Mouse (Mus musculus) kidney, postnatal 10 days (tissue): ENCODE measurements at regions not wholly inside any gene's neighbourhood (a gene's known extent, or its start where the extent isn't known, plus 50 kb on each side); places are given as distances from the start of the nearest gene placed in this dataset.

ENCODE experiments used
- DNase-seq: peaks from one replicate; pipeline ENCODE4 v3.0.0; 2021; ENCODE audit warnings: mixed read lengths

DNA sequence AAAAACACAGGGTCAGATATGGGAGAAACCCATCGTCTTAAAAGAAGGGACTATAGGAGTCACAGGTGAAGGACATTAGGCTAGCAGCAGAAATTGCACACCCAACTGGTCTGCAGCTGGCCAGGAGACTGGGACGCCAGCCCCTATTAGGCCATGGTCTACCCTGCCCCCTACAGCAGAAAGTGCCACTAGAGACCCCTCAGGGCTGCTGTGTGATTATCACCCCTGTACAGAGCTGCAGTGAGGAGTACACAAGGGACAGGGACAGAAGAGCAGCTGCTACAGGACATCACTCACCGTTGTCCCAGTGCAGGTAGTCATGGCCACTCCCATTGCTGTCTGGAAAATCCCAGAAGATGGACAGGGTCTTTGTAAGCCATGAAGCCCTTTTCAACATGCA lies 157.9 kb upstream of the Agap1 start:
- DNase-seq, result no peak

DNA sequence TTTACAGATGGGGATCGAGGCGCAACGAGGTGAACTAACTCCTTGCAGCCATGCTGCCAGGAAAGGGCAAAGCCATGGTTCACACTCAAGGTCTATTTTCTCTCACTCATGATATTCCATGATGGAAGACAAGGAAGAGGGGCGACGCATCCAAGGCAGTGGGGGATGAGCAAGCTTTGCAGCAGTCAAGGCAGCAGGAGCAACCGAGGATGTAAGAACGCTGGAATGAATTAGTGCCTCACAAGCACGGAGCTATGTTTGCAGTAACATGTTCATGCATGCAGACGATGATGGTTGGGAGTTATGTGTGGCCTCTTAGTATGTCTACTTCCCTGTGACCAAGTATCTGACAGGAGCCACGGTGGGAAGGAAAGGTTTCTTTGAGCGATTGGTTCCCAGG lies 156.8 kb upstream of the Agap1 start:
- no peak for DNase-seq

- no peak for DNase-seq
These were observed 153.5 kb upstream of the Agap1 start for GRCm38 (mm10) chr1:89301151-89301550.

DNA sequence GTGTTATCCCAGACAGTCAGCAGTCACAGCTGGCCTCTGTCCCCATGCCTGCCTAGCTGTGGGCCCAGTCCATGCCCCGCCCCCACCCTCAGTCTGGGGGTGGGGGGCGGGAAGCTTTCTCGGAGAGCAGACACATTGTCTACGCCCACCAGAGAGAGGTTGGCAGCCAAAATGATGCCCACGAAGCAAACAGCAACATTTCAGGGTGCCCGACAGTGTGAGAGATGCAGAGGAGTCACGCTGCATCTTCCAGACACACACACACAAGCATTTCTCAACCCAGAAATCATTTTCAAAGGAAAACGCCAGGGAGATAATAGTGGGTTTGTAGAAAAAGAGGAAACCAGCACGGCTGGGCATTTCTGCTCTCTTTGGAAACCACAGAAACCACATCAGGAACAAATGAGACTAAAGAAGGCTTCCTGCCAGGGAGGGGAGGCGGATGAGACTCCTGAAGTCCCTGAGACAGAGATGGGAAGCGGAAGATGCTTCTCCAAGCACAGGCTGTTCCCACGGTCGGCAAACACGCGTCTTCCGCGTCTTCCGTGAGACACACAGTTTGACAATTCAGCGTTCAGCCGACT lies 152.1 kb upstream of the Agap1 start:
- no peak for DNase-seq

GRCm38 (mm10) chr1:89305171-89305570 lies 149.4 kb upstream of the Agap1 start:
- DNase-seq, result no peak

DNA sequence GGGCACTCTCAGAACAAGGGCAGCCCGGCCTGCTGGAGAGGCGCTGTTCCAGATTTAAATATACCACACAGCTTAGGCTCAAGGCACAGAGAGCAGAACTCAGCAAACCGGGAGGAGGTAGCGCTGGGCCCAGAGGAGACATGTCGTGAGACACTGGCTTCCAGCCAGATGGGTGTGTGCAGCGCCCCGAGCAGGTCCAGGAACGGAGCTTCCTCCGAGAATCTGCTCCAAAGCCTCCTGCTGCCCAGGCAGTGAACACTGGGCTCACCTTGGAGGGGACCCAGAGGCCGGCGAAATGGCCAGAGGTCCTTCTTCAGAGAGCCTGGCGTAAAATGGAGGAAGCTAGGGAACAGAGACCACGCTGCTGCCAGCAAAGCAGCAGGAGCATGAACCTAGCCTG lies 145.8 kb upstream of the Agap1 start:
- DNase-seq, result peak; percentile 62

GRCm38 (mm10) chr1:89313064-89313463 lies 141.5 kb upstream of the Agap1 start:
- DNase-seq, result peak; percentile 54

GRCm38 (mm10) chr1:89317897-89318296 lies 136.7 kb upstream of the Agap1 start:
- no peak for DNase-seq

GRCm38 (mm10) chr1:89318663-89319062 lies 135.9 kb upstream of the Agap1 start:
- DNase-seq, result no peak

DNA sequence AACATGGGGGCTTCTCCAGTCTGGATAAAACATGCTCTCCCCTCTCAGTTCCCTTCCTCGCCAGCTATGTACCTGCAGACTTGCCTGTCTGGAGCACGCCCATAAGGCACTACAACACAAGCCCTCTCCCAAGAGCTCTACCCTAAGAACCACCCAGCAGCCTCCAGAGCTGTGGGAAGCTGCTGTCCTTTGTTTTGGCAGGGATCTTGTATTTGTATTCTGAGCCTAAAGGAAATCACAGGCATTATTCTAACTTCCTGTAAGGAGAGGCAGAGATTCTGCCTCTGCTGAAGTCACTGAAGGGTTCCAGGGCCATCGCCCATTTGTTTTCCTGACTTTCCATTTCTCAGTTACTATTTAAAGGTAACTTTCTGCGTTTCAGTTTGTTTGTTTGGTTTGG lies 132.0 kb upstream of the Agap1 start:
- DNase-seq, result no peak

DNA sequence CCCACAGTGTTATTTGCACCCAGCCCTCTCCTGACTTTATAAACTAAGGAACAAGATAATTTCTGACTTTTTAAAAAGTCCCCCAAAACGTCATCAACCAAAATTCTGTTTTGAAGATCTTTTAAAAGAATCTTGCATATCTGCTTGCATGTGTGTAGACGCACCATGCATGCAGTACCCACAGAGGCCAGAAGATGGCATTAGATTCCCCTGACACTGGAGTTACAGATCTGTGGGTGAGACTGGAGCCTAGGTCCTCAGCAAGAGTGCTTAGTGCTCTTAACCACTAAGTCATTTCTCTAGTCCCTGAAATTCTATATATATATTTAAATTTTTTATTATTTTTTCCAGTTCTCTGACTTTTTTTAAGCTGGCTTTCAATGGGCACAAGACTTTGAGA lies 131.5 kb upstream of the Agap1 start:
- peak; percentile 77 for DNase-seq

DNA sequence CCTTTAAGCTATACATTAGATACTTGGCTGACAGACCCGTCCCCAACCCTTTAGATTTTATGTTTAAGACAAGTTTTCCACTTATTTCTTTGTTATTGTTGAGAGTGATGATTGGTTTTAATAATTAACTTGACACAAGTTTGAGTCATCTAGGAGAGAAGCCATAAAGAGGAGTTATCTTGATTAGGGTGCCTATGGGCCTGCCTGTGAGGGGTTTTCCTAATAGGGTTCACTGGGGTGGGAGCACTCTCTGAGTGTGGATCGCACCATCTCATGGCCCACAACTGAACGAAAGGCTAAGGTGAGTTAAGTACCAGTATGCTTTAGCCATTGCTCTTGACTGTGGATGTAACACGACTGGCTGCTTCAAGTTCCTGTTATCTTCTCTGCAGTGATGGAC lies 123.3 kb upstream of the Agap1 start:
- DNase-seq, result no peak

DNA sequence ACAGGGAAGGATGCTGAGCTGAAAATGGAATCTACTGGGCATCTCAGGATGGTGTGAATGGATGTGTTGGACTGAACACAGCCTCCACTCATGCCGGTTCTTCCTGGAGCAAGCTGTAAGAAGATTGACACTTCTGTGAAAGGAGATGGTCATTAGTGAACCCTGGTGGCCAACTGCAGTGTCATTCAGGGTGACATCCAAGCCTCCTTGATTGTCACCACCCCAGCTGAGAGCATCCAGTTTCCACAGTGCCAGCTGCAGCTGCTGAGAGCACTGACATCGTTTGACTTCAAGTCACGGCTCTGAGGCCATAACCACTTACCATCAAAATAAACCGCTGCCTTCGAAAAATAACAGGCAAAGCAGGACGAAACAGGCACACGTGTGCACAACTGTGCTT lies 121.9 kb upstream of the Agap1 start:
- DNase-seq, result no peak

GRCm38 (mm10) chr1:89337861-89338260 lies 116.7 kb upstream of the Agap1 start:
- no peak for DNase-seq

- no peak for DNase-seq
These were observed 111.8 kb upstream of the Agap1 start for GRCm38 (mm10) chr1:89342794-89343193.

DNA sequence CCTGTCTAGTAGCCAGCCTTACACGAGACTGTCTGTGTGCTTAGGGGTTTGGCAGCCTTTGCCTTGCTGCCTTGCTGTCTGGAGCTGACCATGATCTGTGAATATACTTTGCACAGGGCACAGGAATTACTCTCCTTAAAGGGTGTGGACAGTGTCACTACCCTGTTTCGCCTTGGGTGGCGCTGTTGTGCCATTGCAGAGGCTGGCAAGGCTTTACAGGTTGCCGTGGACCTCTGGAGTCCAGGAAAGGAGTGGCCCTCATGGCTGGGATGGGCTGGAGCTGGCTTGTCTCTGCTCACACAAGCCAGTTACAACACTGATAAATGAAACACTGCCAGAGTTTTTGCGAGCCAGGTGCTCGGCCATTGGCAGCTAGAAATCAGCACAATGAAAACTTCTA lies 110.1 kb upstream of the Agap1 start:
- DNase-seq, result peak; percentile 71

GRCm38 (mm10) chr1:89347341-89347740 lies 107.3 kb upstream of the Agap1 start:
- no peak for DNase-seq

DNA sequence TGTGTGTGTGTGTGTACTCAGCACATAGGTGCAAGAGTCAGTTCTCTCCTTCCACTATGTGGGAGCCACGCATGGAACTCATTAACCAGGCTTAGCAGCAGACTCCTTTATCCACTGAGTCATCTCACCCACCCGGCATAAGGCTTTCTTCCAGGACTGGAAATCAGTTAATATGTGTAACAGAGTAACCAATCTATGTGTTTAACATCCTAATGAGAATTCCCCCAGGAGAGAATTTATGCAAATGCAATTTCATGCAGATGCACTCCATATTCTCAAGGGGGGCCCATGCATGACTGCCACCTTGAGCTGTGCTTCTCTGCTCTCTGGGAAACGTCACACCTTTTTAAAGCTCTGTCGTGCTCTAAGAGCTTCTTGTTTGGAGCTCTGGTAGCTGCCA lies 101.7 kb upstream of the Agap1 start:
- peak; percentile 46 for DNase-seq

- no peak for DNase-seq
These were observed 95.3 kb upstream of the Agap1 start for GRCm38 (mm10) chr1:89359257-89359656.

DNA sequence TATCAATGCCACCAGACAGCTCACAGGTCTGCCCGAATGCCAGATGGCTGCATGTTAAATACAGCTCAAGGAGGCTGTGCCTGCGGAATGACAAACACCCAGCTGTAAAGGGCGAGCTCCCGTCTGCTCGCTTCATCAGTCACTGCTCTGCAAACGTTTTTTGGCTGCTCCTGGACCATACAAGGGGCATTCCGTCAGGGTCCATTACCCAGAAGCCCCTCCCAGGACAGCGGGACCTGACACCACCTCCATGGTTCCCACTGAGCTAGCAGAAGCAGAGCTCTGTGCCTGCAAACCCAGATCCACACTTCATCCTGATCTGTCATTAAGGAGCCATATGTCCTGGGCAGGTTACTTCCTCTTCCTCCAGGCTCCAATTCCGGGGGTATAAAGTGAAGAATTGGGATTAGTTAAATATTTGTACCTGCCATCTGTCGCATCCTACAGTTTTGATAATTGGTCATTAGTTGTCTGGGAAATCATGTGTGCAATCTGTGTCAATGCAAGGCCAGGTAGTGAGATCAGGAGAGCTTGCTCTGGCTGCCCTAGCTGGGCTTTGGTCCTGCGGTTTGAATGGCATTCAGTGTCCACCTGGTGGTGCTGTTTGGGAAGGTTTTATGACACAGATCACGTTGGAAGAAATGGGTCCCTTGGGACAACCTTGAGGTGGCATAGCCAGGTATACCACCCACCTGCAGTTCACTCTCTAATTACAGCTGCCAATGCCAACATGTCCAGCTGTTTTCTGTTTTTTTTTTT lies 89.9 kb upstream of the Agap1 start:
- DNase-seq, result peak; percentile 52

- DNase-seq, result peak; percentile 40
These were observed 87.7 kb upstream of the Agap1 start for GRCm38 (mm10) chr1:89366891-89367290.

DNA sequence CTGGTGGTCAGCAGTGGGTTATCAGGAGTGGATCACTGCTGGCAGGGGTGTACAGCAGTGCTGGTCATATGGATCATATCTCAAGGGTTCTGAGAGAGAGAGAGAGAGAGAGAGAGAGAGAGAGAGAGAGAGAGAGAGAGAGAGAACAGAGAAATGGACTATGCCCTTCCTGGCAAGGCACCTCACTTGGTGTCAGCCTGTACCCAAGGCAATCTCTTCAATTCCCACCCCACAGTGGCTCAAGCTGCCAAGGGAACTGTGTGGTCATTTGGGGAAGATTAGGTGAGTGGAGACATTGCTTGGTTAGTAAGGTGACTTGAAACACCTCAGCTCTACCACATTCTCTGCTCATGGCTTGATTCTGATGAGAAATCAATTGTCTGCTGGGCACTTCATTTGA lies 80.8 kb upstream of the Agap1 start:
- no peak for DNase-seq

DNA sequence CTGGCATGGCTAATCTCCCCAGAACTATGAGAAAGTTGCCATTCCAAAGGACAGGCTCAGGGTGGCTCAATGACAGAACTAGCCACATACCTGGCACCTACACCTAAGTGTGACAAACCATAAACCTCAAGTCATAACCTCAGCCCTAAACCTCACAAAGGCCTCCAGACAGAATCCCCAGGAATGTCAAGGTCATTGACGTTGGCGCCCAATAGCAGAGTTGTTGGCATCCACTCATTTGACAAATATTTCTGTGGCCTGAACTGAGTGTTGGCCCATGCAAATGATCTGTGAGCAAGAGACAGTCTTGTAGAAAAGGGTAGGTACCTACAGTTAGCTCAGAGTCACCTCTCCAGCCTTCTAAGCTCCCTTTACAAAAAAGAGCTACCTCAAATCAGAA lies 80.3 kb upstream of the Agap1 start:
- DNase-seq, result no peak

DNA sequence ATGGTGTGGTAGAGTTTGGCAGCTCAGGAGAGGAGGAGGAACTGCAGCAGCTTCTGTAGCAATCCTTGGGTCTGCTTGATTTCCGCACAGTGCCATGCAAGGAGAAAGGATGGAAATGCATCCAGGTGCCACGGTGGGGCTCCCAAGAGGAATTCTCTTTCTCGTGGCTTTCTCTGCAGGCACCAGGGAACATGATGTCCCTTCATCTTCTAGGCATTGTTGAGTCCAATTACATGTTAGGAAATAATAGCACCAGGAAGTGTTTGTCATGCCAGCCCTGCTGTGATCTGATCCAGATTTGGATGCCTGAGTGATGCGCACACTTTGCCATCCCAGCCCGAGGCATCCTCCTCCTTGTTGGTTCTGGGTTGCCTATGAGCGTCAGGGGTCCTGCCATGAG lies 72.6 kb upstream of the Agap1 start:
- no peak for DNase-seq

- DNase-seq, result no peak
These were observed 69.5 kb upstream of the Agap1 start for GRCm38 (mm10) chr1:89385111-89385510.
